Mouse (Mus musculus): ENCODE measurements around the gene Fetub.

- no peak for TF ChIP-seq JUND (conservative IDR thresholded peaks at IDR 0.05; ENCODE audit: low read depth, low read length)
- no peak for TF ChIP-seq PAX5 (IDR thresholded peaks at IDR 0.05; ENCODE audit: low read length)
- TF ChIP-seq POLR2A (IDR thresholded peaks at IDR 0.05; ENCODE audit: low read depth, low read length): no peak
- TF ChIP-seq ELF1 (IDR thresholded peaks at IDR 0.05; ENCODE audit: low read depth, low read length): no peak
These were observed 13.5 kb downstream of the Fetub start for GRCm38 (mm10) chr16:22931431-22932200.
